Mouse (Mus musculus) ES-E14 (cell line): ENCODE measurements at regions not wholly inside any gene's neighbourhood (a gene's known extent, or its start where the extent isn't known, plus 50 kb on each side); places are given as distances from the start of the nearest gene placed in this dataset.
"Not testable (repeated sequence)": the region's sequence is repeated elsewhere in the genome, so short reads cannot be mapped to it uniquely, and the experiment has no call there.

ENCODE experiments used
- CHD2 ChIP-seq: IDR thresholded peaks from 2 replicates; pipeline ENCODE4 v1.6.1; 2014; ENCODE audit warnings: mild to moderate bottlenecking, low read depth, low read length, inconsistent platforms
- HCFC1 ChIP-seq: IDR thresholded peaks from 2 replicates; pipeline ENCODE4 v1.6.1; 2012; ENCODE audit warnings: low read length, inconsistent platforms, borderline replicate concordance; ENCODE audit not compliant: insufficient read depth
- MAFK ChIP-seq: IDR thresholded peaks from 2 replicates; pipeline ENCODE4 v1.6.1; 2014; ENCODE audit warnings: mild to moderate bottlenecking, low read depth, low read length, inconsistent platforms; ENCODE audit not compliant: insufficient read depth
- ZC3H11A ChIP-seq: IDR thresholded peaks from 2 replicates; pipeline ENCODE4 v1.6.1; 2012; ENCODE audit warnings: low read depth, mild to moderate bottlenecking, inconsistent platforms, low read length, borderline replicate concordance

GRCm38 (mm10) chr14:40450823-40451222 is 442.2 kb downstream of the Sh2d4b start:
- not testable (repeated sequence) for TF ChIP-seq ZC3H11A, MAFK, CHD2, HCFC1
